Comparison of ENCODE assay signal across 8 mouse cellular contexts in the genomic region with DNA sequence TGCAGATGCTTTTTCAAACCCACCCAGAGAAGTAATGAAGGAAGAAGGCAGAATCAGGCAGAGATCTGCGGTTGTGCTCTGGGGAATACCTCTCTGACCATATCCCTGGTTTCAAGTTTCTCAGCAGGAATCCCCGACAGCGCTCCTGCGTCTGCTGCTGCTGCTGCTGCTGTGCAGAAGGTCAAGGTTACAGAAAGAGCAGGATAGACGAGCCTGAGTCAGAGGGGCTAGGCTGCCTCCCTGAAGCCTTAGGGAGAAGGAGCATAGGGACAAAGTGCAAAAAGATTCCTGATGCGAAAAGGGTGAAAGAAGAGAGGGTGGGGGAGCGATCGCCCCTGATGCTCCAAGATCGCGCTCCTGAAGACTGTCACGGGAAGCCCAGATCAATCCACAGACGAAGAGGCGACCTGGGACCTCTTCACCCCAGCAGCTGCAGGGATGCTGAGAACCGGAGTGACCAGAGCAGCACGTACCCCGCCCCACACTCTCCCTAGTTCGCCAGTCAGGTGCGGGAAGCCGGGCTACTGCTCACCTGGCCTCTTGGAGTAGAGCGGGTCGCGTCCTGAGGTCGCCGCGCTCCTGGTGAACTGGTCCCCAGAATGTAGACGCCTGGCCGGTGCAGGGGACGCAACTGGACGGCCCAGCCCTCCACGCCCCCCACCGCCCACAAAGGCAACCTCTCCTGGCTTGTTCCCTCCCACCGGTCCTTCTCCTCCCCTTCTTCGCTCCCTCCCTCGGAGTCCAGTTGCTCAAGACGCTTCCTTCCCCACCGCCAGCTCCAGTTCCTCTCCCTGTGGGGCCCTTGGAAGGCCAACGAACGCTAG. TPM values are rescaled to one million over a fixed set of nuclear protein-coding genes. Genes with fewer than 3 reads are reported as not detected.
DNase-seq lines count a peak whose midpoint lies in the region; ATAC-seq and TF ChIP-seq lines count a peak whose summit lies in the region.

Sowahd (plus strand) TSS at position 780 of the 824 bp plus-strand sequence.

- no peak for TF ChIP-seq POLR2A in kidney, adult 2 months (IDR thresholded peaks at IDR 0.05; ENCODE audit: low read depth, low read length)

- peak within 1 kb of the TSS; percentile 21 for H3K4me3 ChIP-seq in kidney, adult 2 months (ENCODE audit: insufficient read depth, low read depth, low read length)
- peak within 1 kb of the TSS; percentile 22 for H3K4me3 ChIP-seq in intestine, embryonic 14.5 days (ENCODE audit: low read depth, low read length)
- H3K4me3 ChIP-seq in midbrain, embryonic 13.5 days (replicated peaks), result peak within 1 kb of the TSS; percentile 39

- no peak within 1 kb of the TSS for H3K27ac ChIP-seq in kidney, adult 2 months (ENCODE audit: insufficient read depth, low read depth, low read length)
- H3K27ac ChIP-seq in intestine, embryonic 14.5 days (ENCODE audit: low read depth), result no peak within 1 kb of the TSS
- H3K27ac ChIP-seq in midbrain, embryonic 13.5 days, result no peak within 1 kb of the TSS

- no peak for TF ChIP-seq CTCF in kidney, adult 2 months (conservative IDR thresholded peaks at IDR 0.05; ENCODE audit: insufficient read depth, insufficient read length, low read depth, low read length)

- intact Hi-C loops in left cerebral cortex, postnatal 4 days (cut with DNase I), result no loop called here

- no peak within 1 kb of the TSS for H3K9ac ChIP-seq in intestine, embryonic 14.5 days (ENCODE audit: low read length)
- H3K9ac ChIP-seq in midbrain, embryonic 13.5 days (replicated peaks), result peak within 1 kb of the TSS; percentile 29; the same call in 1 of the 2 replicates

- no peak for ATAC-seq in intestine, embryonic 14.5 days (replicated peaks; ENCODE audit: low FRiP score, low TSS enrichment, low read depth)
- peak; percentile 58; the same call in 1 of the 2 replicates for ATAC-seq in midbrain, embryonic 13.5 days

- 1% methylated on average over 34 of the region's 38 CpGs for WGBS in kidney, adult 2 months
- WGBS in intestine, embryonic 14.5 days, result 12% methylated on average over 29 of the region's 38 CpGs
- WGBS in midbrain, embryonic 13.5 days, result 11% methylated on average over 37 of the region's 38 CpGs

- DNase-seq in kidney, adult 2 months, result no peak
- no peak for DNase-seq in kidney, adult 18-20 months
- DNase-seq in embryo, embryonic 9.5 days (ENCODE audit: extremely low spot score), result peak; percentile 15
- no peak for DNase-seq in intestine, embryonic 14.5 days (ENCODE audit: low spot score)
- no peak for DNase-seq in left cerebral cortex, postnatal 4 days
- DNase-seq in cerebellum, postnatal 10 days, result no peak
- DNase-seq in right cerebral cortex, postnatal 36 days (ENCODE audit: low spot score in 2 of 2), result no peak

- H3K4me1 ChIP-seq in kidney, adult 2 months (ENCODE audit: control insufficient read depth, insufficient read depth, low read length), result no peaks in the 10 kb centered on the region; the same call in 1 of the 2 replicates
- H3K4me1 ChIP-seq in intestine, embryonic 14.5 days (replicated peaks; ENCODE audit: control insufficient read depth, insufficient read depth, low read length), result no peaks in the 10 kb centered on the region
- H3K4me1 ChIP-seq in midbrain, embryonic 13.5 days (replicated peaks), result peaks cover 12% of the 10 kb centered on the region; the same call in 1 of the 2 replicates

- H3K9me3 ChIP-seq in intestine, embryonic 14.5 days (ENCODE audit: control insufficient read depth, low read length), result no peaks in the 10 kb centered on the region
- no peaks in the 10 kb centered on the region for H3K9me3 ChIP-seq in midbrain, embryonic 13.5 days

- no peaks in the 10 kb centered on the region for H3K36me3 ChIP-seq in kidney, adult 2 months (ENCODE audit: control insufficient read depth, insufficient read depth, low read length)
- no peaks in the 10 kb centered on the region for H3K36me3 ChIP-seq in intestine, embryonic 14.5 days (ENCODE audit: control insufficient read depth, insufficient read depth, low read length)
- H3K36me3 ChIP-seq in midbrain, embryonic 13.5 days, result no peaks in the 10 kb centered on the region

- H3K27me3 ChIP-seq in kidney, adult 2 months (replicated peaks; ENCODE audit: control insufficient read depth, insufficient read depth, low read length), result no peaks in the 10 kb centered on the region; the same call in 1 of the 2 replicates
- H3K27me3 ChIP-seq in intestine, embryonic 14.5 days (replicated peaks; ENCODE audit: control insufficient read depth, insufficient read depth, low read length), result peaks cover 50% of the 10 kb centered on the region
- peaks cover 70% of the 10 kb centered on the region for H3K27me3 ChIP-seq in midbrain, embryonic 13.5 days

- H3K4me2 ChIP-seq in intestine, embryonic 14.5 days (ENCODE audit: low read length), result peak within 1 kb of the TSS; percentile 50
- H3K4me2 ChIP-seq in midbrain, embryonic 13.5 days (replicated peaks), result peak within 1 kb of the TSS; percentile 66

RNA-seq across cellular contexts. Expression of gene Sowahd, which starts in this region (rescaled TPM):
- polyA plus RNA-seq in kidney, adult 2 months (2012; rRNA removed), result 0.22 and 0.29 TPM in 2 replicates
- 0.11 TPM in 1 of 2 replicates, not detected in the other for polyA plus RNA-seq in intestine, embryonic 14.5 days (2014; fragmentation: Nextera tagmentation; extraction: Ambion mirVana)
- not detected in 2 replicates for polyA plus RNA-seq in midbrain, embryonic 13.5 days (2015; fragmentation: Nextera tagmentation; extraction: Ambion mirVana)
- not detected for total RNA-seq in left cerebral cortex, postnatal 4 days (2021)

Comparison
In these comparisons a context has a peak if more than half of its experiments do, and no peak if none do; other contexts are left out.
1. Peak in ATAC-seq, H3K4me3 ChIP-seq, H3K9ac ChIP-seq and H3K4me2 ChIP-seq in midbrain, embryonic 13.5 days; RNA of the gene not detected or under 1 TPM.